Mouse (Mus musculus) intestine, embryonic 14.5 days (tissue): ENCODE data around the gene Tnnt2. TPM values are rescaled to one million over a fixed set of nuclear protein-coding genes. Genes with fewer than 3 reads are reported as not detected.

Source experiments
- ATAC-seq: fragments of 200-750 bp; cut with Nextera tagmentation; replicated peaks from 2 replicates; pipeline ENCODE4 v1.8.0; 2017; ENCODE audit warnings: low read depth, moderate number of reproducible peaks, moderate TSS enrichment, moderate library complexity; ENCODE audit not compliant: low FRiP score, low TSS enrichment
- DNase-seq: peaks from one replicate; pipeline ENCODE4 v3.0.0-alpha.2; 2018; ENCODE audit warnings: low spot score
- H3K27ac ChIP-seq: fragments of 300-500 bp; sonication (generic); 2 replicates; pipeline ENCODE4 v1.5.1; 2014; ENCODE audit warnings: low read depth, mild to moderate bottlenecking, control low read depth
- H3K27me3 ChIP-seq: fragments of 300-500 bp; sonication (generic); replicated peaks from 2 replicates; pipeline ENCODE4 v1.6.1; 2014; ENCODE audit warnings: low read length, control low read depth; ENCODE audit not compliant: control insufficient read depth, insufficient read depth
- H3K36me3 ChIP-seq: fragments of 300-500 bp; sonication (generic); 2 replicates; pipeline ENCODE4 v1.6.1; 2014; ENCODE audit warnings: low read length, control low read depth; ENCODE audit not compliant: control insufficient read depth, insufficient read depth
- H3K4me1 ChIP-seq: fragments of 300-500 bp; sonication (generic); replicated peaks from 2 replicates; pipeline ENCODE4 v1.6.1; 2014; ENCODE audit warnings: low read length, control low read depth, mixed read lengths; ENCODE audit not compliant: control insufficient read depth, insufficient read depth
- H3K4me2 ChIP-seq: fragments of 300-500 bp; sonication (generic); 2 replicates; pipeline ENCODE4 v1.6.1; 2014; ENCODE audit warnings: low read length
- H3K4me3 ChIP-seq: fragments of 300-500 bp; sonication (generic); 2 replicates; pipeline ENCODE4 v1.5.1; 2014; ENCODE audit warnings: low read depth, low read length, control low read depth, mixed read lengths
- H3K9ac ChIP-seq: fragments of 300-500 bp; sonication (generic); 2 replicates; pipeline ENCODE4 v1.6.1; 2014; ENCODE audit warnings: mild to moderate bottlenecking, low read length
- H3K9me3 ChIP-seq: fragments of 300-500 bp; sonication (generic); 2 replicates; pipeline ENCODE4 v1.6.1; 2016; ENCODE audit warnings: low read length, control low read depth; ENCODE audit not compliant: control insufficient read depth
- WGBS: fragments of 180-500 bp; shearing (Covaris S2); extraction: QIAGEN DNeasy Blood & Tissue Kit; methylation state at CpG from one replicate; pipeline ENCODE4 v1.1.7; 2014; 5-methylcytosine and 5-hydroxymethylcytosine counted together
- polyA plus RNA-seq: library from polyadenylated mRNA; unstranded; fragments of >200 nt; fragmentation: Nextera tagmentation; extraction: Ambion mirVana; gene quantifications from 2 replicates; pipeline ENCODE4 v1.2.1, GENCODE M21; 2014

The Tnnt2 gene
- 11.1 and 13.2 TPM in 2 replicates for polyA plus RNA-seq

GRCm38 (mm10) chr1:135835716-135836483, at the start of gene Tnnt2:
TSS of gene Tnnt2 (plus strand) at chr1:135836354.
- Histone ChIP-seq H3K4me2 (no peak within 1 kb of the TSS), H3K9ac (no peak within 1 kb of the TSS), H3K27me3 (no peaks in the 10 kb centered on the region), H3K4me1 (peaks cover 13% of the 10 kb centered on the region), H3K27ac (peak within 1 kb of the TSS; percentile 23; the same call in 1 of the 2 replicates), H3K36me3 (no peaks in the 10 kb centered on the region), H3K4me3 (no peak within 1 kb of the TSS), H3K9me3 (no peaks in the 10 kb centered on the region)
- 27% methylated on average over 9 of the region's 9 CpGs for WGBS
- ATAC-seq = no peak
- no peak for DNase-seq

- Histone ChIP-seq H3K27ac (no peak overlapping the region), H3K4me2 (no peak overlapping the region), H3K4me1 (no peaks in the 10 kb centered on the region), H3K9ac (no peak overlapping the region), H3K4me3 (no peak overlapping the region), H3K36me3 (no peaks in the 10 kb centered on the region), H3K27me3 (no peaks in the 10 kb centered on the region), H3K9me3 (no peaks in the 10 kb centered on the region)
- WGBS = 51% methylated on average over 3 of the region's 3 CpGs
- 0 out of 2 replicates have a peak, but pooled peaks have one; percentile 21 for ATAC-seq
- peak; percentile 83 for DNase-seq
Observed at GRCm38 (mm10) chr1:135787799-135788198, 48.4 kb upstream of the Tnnt2 start.

- Histone ChIP-seq H3K9ac (no peak overlapping the region), H3K36me3 (no peaks in the 10 kb centered on the region), H3K27ac (no peak overlapping the region), H3K4me2 (peak overlapping the region; percentile 21; the same call in 1 of the 2 replicates), H3K27me3 (no peaks in the 10 kb centered on the region), H3K4me1 (peaks cover 5% of the 10 kb centered on the region), H3K9me3 (no peaks in the 10 kb centered on the region), H3K4me3 (no peak overlapping the region)
- no peak for ATAC-seq
- peak; percentile 68 for DNase-seq
- 20% methylated on average over 10 of the region's 10 CpGs for WGBS
Observed at GRCm38 (mm10) chr1:135788708-135789107, 47.4 kb upstream of the Tnnt2 start.

GRCm38 (mm10) chr1:135789815-135790214, 46.3 kb upstream of the Tnnt2 start:
- no peak overlapping the region for H3K4me2 ChIP-seq
- no peak overlapping the region for H3K4me3 ChIP-seq
- DNase-seq (peak; percentile 91), ATAC-seq (no peak)
- H3K36me3 ChIP-seq = no peaks in the 10 kb centered on the region
- H3K4me1 ChIP-seq = peaks cover 16% of the 10 kb centered on the region
- no peaks in the 10 kb centered on the region for H3K9me3 ChIP-seq
- H3K27ac ChIP-seq = no peak overlapping the region
- 10% methylated on average over 5 of the region's 5 CpGs for WGBS
- no peak overlapping the region for H3K9ac ChIP-seq
- H3K27me3 ChIP-seq = no peaks in the 10 kb centered on the region

- 75% methylated on average over 13 of the region's 13 CpGs for WGBS
- Histone ChIP-seq H3K9me3 (no peaks in the 10 kb centered on the region), H3K27me3 (no peaks in the 10 kb centered on the region), H3K36me3 (no peaks in the 10 kb centered on the region), H3K27ac (no peak overlapping the region), H3K4me3 (no peak overlapping the region), H3K9ac (no peak overlapping the region), H3K4me1 (peaks cover 17% of the 10 kb centered on the region), H3K4me2 (no peak overlapping the region)
- ATAC-seq (no peak), DNase-seq (no peak)
Observed at GRCm38 (mm10) chr1:135792143-135792939, 43.8 kb upstream of the Tnnt2 start.

GRCm38 (mm10) chr1:135793370-135794215, 42.6 kb upstream of the Tnnt2 start:
- peak overlapping the region; percentile 9 for H3K4me3 ChIP-seq
- no peaks in the 10 kb centered on the region for H3K9me3 ChIP-seq
- H3K9ac ChIP-seq = peak overlapping the region; percentile 46
- H3K27ac ChIP-seq = peak overlapping the region; percentile 85
- H3K36me3 ChIP-seq = no peaks in the 10 kb centered on the region
- H3K27me3 ChIP-seq = no peaks in the 10 kb centered on the region
- peak overlapping the region; percentile 53 for H3K4me2 ChIP-seq
- 10% methylated on average over 27 of the region's 27 CpGs for WGBS
- ATAC-seq = peak; percentile 42
- DNase-seq = peak; percentile 77
- H3K4me1 ChIP-seq = peaks cover 17% of the 10 kb centered on the region

GRCm38 (mm10) chr1:135794216-135795134, 41.7 kb upstream of the Tnnt2 start:
- Histone ChIP-seq H3K4me1 (peaks cover 22% of the 10 kb centered on the region), H3K36me3 (no peaks in the 10 kb centered on the region), H3K9me3 (no peaks in the 10 kb centered on the region), H3K9ac (peak overlapping the region; percentile 46), H3K4me2 (peak overlapping the region; percentile 53), H3K4me3 (peak overlapping the region; percentile 9), H3K27me3 (no peaks in the 10 kb centered on the region), H3K27ac (peak overlapping the region; percentile 85)
- WGBS = 26% methylated on average over 20 of the region's 20 CpGs
- peak; percentile 69 for DNase-seq
- ATAC-seq = peak; percentile 71
